Mouse (Mus musculus) liver, embryonic 14.5 days (tissue): ENCODE measurements around the gene Myl7.

ENCODE experiments used
- CTCF ChIP-seq: IDR thresholded peaks from 2 replicates; pipeline ENCODE4 v1.5.1; 2016; ENCODE audit warnings: antibody characterized with exemption, low read depth, control low read depth
- EP300 ChIP-seq: IDR thresholded peaks from 2 replicates; pipeline ENCODE4 v1.6.1; 2016; ENCODE audit warnings: antibody characterized with exemption, low read depth

- no peak for TF ChIP-seq CTCF
- no peak for TF ChIP-seq EP300
Measured at GRCm38 (mm10) chr11:5848741-5849140, 49.8 kb downstream of the Myl7 start.
